Mouse (Mus musculus) cerebellum, adult 11-12 months (tissue): ENCODE data around the gene Dync1li2.
A peak's percentile ranks its signal among the peaks of the same experiment; 100 is the strongest.

ENCODE experiments used
- DNase-seq: peaks from one replicate; pipeline ENCODE4 v3.0.0; 2022

The Dync1li2 gene

DNA sequence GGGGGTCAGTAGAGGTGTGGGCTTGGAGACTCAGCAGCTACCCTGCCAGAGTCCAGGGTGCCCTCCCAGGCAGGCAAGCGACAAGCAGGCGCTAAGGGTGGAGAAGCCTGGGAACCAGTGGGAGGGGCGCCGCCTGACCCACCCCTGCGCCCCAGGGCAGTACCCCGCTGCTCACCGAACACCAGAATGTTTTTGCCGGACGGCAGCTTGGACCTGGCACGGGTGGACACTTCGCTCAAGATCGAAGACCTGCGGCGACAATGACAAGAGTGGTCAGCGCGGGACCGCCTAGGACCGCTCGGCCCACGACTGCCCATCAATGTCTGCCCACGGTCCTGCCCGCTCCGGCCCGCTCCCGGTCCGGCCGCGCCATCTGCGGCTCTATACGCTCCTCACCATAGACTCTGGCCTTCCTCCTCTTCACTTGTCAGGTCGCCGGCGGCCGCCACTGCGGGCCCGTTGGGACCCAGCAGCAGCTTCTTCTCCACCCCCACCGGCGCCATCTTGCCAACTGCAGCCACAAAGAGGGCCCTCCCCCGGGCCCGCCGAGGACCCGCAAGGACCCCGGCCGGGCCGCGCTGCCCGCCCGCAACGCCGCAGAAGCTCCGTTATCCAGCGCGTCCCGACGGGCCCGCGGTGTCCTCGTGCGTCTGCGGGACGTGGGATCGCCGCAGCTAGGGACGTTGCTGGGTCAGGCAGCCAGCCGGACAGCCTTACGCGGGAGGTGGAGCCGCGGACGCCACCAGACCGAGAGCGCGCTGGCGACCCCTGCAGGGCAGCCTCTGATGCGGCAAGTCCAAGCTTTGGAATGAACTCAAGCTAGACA, at the start of gene Dync1li2:
Gene Dync1li2 (minus strand): TSS at position 749 of the 826 bp plus-strand sequence.
- DNase-seq: peak; percentile 90

DNA sequence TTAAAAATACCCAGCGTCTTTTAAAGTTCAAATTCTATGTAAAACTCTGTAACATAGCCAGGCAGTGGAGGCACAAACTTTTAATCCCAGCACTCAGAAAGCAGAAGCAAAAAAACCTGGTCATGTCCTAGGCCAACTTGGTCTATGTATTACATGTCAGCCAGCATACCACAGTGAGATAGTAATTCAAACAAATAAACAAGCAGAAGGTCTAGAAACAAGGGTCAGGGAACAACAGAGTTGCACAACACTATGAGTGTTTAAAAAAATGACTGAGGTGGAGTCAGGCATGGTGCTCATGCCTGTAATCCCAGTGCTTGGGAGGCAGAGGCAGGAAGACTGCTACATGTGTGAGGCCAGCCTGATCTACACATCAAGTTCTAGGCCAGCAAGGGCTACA, 36.2 kb upstream of the Dync1li2 start:
- DNase-seq: no peak

DNA sequence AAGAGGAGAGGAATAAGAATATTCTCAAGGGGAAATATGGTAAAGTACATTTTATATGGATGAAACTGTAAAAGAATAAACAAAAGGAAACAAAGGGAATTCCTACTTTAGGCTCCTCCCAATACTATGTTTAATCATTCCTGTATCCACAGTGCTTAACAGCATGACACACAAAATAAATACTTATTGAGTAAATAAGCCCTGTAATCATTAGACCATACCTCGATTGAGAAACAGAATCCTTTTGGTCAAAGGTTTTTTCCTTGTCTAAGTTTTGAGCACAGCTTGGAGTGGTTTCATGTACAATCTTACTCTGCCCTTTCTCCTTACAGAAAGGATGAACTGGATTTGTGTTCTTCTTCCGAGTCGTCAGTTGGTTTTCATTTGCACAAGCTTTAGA, 29.6 kb upstream of the Dync1li2 start:
- DNase-seq: no peak

DNA sequence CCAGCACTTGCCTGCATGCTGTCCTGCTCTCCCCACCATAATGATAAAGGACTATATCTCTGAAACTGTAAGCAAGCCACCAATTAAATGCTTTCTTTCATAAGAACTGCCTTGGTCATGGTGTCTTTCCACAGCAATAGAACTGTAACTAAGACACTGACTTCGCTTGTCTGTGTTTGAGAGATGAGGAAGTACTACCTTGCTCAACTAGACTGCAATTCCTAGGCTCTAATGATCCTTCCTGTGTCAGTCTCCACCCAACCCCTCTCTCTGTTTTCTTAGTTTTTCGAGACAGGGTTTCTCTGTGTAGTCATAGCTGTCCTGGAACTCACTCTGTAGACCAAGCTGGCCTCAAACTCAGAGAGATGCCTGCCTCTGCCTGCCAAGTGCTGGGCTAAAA, 24.6 kb upstream of the Dync1li2 start:
- no peak for DNase-seq

DNA sequence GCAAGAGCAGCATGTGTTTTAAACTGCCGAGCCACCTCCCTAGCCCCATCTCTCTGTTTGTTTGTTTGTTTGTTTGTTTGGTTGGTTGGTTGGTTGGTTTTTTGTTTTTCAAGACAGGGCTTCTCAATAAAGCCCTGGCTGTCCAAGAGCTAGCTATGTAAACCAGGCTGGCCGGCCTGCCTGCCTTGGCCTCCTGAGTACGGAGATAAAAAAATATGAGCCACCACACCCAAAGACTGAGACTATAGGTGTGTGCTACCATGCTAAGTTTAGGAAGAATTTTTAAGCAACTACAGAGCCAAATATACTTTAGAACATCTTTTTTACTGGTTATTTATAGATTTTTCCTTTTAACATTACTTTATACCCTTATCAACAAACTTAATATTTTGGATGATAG, 9.3 kb upstream of the Dync1li2 start:
- no peak for DNase-seq

DNA sequence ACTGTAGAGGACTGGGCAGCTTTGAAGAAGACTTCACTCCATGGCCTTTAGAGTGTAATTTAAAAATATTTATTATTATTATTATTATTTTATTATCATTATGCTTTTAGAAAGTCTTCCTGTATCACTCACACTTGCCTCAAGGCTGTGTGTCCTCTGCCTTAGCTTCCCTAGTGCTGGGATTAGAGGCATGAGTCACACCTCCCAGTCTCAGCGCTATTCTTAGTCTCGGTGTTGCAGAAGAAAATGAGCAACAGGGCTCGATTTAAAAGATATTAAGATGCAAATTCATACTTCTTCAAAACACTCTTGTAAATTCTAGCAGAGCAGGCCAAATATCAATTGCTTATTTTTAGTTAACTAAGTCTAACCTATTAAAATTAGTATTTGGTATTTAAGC, 5.9 kb upstream of the Dync1li2 start:
- DNase-seq: no peak

DNA sequence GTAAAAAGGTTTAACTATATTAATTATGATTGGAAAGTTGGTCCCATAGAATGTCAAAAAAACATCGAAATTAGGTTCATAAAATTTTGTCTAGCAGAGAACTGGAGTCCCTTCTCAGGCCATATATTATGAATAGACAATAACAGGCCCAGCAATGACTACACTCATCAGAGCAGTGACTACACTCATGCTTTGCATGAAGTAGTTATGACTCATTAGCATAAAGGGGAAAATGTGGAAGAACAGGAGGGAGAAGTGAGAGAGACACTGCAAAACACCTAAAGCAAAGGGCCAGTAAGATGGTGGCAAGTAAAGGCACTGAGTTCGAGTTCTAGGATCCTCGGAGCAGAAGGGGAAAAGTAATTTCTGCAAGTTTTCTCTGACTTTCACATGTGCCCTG, 3.2 kb upstream of the Dync1li2 start:
- DNase-seq: no peak

DNA sequence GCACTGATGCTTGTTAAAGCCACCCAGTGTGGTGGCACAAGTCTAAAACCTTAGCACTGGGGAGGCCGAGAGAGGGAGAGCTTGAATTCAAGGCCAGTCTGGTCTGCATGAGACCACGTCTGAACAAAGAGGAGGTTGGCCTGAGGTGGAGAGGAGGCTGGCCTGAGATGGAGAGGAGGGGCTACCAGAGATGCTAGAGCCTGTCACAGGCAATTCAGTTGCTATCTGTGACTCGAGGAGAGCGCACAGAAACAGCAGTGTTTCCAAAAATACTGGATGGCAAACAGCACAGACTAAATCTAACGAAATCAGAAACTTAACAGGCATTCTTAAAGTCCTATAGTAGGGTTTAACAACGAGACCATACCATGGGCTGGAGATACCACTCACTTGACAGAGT, 2.4 kb upstream of the Dync1li2 start:
- no peak for DNase-seq

DNA sequence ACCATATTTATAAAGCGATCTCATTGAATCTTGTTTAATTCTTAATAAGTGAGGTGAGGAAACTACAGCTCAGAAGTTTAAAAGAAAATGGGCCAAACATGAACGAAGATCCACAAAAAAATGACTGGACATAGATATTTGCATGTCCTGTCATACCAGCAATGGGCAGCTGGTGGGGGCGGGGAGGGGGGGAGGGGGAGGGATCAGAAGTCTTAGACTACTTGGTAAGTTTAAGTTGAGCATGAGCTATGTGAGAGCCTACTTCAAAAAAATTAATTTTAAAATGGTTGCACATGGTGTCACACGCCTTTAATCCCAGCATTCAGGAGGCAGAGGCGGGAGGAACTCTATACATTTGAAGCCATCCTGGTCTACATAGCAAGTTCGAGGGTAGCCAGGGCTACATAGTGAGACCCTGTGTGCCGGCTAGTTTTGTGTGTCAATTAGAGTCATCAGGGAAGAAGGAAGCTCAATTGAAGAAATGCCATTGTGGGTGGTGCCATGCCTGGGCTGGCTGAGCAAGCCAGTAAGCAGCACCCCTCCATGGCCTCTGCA, 355 bp upstream of the Dync1li2 start:
- DNase-seq: no peak

DNA sequence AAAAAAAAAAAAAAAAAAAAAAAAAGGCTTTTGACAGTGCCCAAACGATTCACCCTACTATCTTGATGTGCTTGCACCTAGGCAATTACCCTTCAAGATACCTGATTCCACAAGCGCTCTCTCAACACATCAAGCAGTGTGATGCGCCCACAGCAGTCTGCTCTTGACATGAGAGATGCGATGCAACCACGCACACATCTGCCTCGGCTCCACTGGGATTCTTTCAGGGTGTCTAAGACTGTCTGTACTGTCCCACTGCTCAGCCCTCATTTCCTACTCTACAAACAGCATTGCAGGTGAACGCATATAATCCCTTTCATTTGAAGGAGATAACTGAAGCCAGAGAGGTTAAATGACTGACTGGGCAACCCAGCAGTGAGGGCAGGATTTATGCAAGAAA, 1.2 kb downstream of the Dync1li2 start:
- no peak for DNase-seq

DNA sequence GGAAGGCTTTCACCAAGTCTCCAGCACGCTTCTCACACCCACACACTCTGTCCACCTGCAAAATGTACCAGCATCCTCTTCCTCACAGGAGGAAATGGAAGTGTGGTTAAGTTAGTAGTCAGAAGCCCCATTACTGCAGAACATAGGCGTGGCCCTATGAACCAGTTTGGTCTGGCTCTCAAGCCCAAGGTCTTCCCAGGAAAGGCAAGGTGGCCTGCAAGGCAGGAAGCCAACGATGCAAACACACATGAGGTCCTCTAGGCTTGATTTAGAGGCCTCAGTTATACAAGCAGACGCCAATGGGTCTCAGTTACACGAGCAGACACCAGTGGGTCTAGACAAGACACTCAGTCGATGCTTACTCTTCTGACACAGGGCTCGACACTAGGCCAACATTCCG, 3.4 kb downstream of the Dync1li2 start:
- no peak for DNase-seq

DNA sequence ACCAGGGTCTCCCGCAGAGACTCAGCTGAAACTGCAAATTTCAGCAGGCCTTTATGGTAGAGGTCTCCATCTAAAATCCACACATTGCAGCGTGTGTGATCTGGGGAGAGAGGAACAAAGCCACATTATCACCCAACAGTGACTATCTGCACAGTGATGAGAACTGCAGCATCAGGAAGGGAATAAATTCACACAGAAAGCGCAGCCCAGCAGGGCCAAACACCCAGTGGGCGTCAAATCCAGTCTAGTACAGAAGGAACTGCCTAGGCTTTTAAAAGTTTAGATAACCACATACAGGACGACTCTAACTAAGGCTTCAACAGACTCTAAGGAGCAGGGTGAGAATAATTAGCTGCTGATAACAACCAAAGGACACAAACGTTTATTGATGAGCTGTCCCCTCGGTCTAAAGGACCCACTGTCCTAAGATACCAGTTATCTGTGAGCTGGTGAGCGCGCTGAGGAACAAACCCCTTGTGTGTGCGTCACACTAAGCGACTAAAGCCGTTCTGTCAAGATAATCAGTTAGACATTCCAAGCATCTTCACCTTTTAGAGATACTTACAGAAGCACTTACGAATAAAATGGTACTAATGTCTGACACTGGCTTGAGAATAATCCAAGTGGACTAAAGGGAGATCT, 5.2 kb downstream of the Dync1li2 start:
- DNase-seq: no peak

DNA sequence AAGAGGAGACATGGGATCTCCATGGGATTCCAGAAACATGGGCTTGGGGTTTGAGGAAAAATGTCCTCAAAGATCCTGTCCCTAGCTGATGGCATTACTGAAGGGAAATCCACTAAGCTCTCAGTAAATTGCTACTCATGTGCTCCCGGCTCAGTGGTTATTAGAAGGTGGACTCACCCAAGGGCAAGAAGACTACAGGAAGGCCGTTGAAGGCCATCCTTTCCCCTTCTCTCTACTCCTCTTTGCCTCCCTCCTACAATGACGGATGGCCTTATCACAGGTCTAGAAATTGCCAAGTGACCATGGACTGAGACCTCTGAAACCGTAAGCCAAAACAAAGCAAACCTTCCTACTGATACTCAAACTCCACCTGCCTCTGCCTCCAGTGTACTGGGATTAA, 6.3 kb downstream of the Dync1li2 start:
- no peak for DNase-seq

DNA sequence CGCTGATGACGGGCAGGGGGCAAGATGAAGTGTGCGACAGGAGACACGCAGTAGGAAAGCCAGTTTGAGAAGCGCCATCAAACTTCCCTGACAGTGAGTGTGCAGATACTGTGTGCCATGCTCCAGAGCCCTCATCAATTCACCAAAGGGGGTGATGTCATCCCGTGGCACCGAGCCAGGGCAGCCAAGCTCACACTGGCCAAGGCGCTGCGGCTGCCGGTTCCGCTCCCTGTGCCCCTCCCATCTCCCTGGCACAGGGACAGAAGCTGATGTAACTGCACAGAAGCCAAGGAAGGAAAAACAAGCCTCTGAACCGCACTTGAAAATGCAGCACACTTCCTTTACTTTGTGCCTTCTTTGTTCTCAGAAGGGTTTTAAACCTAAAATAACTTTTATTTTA, 6.8 kb downstream of the Dync1li2 start:
- DNase-seq: peak; percentile 99

DNA sequence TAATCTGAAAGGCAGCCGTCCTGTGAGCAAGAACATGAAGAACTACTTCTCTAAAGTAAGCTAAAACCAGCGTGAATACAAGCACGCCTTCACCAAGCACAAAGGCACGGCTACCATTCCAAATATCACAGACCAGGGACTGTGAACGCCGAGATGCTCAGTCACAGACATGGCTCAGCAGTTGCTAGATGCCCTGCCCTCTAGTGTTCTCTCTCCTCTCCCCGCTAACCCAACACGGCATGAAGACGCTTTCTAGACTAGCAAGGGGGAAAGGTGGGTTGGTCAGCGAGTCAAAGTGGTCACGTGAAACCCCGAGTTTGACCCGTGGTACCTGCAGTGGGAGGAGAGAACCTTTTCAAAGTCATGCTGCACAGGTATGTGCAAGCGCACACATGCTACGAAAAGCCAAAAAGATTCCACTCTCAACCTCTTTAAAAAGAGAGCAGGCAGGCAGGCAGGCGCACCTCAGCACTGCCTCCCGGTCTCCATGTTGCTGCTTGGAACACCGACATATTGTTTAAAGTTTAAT, 8.0 kb downstream of the Dync1li2 start:
- peak; percentile 48 for DNase-seq

DNA sequence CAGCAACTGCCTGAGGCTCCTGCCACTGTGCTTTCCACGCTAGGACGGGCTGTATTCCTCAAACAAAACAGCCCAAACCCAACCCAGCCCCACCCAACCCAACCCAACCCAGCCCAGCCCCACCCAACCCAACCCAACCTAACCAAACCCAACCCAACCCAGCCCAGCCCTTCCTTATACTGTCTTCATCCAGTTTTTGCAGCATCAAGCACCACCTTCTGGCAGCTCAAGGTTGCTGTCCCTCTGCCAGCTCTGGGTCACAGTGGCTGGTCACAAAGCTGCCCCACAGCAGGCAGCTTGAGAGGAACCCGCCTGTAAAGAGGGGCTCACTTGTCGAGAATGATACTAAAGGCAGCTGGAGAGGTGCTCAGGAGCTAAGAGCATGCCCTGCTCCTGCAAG, 8.6 kb downstream of the Dync1li2 start:
- DNase-seq: peak; percentile 68

DNA sequence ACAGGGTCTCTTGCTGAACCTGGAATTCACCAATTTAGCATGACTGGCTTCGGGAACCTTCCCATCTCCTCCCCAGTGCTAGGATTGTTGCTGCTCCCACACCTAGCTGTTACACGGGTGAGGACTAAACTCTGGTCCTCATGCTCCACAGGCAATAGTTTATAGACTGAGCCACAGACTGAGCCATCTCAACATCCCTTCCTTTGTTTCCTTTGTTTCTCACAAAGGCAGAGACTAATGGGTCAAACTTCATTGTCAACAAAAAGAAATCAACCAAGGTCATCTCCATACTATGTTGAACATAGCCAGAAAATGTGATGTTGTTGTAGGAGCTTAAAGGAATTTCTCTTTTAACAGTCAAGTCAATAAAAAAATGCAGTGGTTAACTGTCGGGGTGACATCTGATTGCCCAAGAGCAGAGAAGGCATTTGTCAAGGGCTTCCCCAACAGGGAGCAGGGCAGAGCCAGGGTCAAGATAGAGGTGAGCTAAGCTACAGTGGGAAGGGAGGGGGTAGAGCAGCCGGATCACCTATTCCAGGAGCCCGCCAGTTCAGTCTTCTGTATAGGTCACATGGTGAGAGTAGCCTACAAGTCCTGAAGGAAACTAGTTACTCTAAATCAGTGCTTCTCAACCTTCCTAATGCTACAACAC, 9.5 kb downstream of the Dync1li2 start:
- no peak for DNase-seq

DNA sequence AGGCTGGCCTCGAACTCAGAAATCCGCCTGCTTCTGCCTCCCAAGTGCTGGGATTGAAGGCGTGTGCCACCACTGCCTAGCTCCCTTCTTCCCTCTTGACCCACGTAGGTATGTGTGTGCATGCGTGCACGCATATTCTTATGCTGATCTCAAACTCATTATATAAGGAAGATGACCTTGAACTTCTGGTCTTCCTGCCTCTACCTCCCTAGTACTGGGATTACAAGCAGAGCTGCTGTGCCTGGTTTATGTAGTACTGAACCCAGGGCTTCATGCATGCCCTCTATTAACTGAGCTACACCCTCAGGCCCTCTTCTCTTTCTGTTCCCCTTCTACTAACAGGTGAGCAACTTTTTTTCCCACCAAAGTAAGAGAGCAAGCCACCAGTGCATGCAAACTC, 10.2 kb downstream of the Dync1li2 start:
- no peak for DNase-seq

DNA sequence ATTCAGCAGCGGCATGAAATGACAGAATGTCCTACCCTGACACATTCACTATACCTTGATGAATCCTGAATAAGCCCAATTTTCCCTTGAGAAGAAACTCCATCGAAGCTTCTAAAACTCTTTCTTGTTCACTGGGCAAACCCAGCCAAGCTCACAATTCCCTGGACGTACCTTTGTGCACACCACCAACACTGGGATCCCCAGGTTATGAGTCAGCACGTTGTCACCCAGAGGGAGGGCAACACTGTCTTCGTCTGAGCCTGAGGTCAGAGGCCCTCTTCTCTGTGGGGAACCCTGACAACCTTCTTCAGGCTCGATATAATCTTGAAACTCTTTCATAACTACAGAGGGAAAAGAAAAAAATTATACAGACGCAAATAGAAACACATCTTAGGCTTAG, 12.6 kb downstream of the Dync1li2 start:
- no peak for DNase-seq

DNA sequence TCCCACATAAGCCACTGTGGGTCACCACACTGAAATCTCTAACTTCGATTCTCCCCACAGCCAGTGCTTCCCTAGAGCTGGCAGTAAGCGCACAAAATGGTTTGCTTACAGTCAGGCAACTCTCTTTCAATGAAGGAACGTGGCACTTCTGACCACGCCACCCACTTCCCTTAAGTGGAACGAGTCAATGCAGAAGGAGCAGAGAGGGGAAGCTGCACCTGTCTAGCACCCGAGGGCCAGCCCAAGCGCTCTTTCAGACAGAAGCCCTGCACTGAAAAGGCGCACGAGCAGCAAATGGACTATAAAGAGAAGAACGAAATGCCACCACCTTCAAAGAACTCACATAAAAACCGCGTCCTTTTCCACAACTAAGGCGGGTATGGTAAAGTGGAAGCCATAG, 15.1 kb downstream of the Dync1li2 start:
- DNase-seq: no peak

DNA sequence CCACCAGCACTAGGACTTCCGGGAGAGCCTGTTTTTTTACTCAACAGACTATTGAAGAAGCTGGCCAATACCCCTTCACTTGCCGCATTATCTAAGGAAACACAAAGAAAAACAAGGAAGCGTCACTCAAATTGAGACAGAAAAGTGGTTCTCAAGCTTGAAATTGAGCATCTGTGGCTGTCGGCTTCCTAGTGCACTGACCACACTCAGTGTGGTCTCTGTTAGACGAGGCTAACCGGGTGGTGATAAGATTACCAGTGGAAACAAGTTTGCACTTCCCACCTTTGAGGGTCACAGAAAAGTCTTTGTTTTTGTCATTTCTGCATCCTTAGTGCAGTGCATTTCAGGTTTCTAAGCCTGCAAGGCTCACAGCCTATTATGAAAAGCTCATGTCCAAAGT, 20.5 kb downstream of the Dync1li2 start:
- no peak for DNase-seq

DNA sequence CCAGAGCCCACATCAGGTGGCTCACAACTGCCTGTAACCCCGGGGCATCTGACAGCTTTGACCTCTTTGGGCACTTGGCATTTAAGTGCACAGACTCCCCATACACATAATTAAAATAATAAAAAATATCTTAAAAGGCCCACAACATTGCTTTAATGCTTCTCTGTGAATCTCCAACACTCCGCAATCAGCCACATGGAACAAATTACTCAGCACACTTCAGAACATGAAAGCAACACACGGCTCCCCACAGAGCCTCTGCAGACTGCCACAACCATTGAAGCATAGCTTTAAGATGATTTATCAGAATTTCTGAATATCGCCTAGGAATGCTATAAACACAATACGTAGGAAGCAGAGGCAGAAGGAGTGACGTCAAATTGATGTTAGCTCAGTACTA, 26.8 kb downstream of the Dync1li2 start:
- DNase-seq: no peak

DNA sequence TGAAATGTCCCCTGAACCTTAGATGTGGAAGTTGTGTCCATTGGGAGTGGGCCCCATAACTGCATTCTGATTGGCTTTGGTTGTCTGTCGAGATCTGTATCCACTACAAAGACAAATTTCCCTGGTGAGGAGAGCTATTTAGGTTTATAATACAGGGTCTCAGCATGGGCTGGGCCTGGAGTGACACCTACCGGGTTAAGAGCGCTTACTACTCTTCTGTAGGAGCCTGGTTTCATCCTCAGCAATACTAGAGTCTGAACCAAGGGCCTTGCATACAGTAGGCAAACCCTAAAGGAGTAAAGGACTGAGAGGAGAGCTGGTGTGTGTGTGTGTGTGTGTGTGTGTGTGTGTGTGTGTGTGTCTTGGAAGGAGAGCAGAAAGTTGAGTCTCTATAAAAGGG, 28.6 kb downstream of the Dync1li2 start:
- DNase-seq: no peak

DNA sequence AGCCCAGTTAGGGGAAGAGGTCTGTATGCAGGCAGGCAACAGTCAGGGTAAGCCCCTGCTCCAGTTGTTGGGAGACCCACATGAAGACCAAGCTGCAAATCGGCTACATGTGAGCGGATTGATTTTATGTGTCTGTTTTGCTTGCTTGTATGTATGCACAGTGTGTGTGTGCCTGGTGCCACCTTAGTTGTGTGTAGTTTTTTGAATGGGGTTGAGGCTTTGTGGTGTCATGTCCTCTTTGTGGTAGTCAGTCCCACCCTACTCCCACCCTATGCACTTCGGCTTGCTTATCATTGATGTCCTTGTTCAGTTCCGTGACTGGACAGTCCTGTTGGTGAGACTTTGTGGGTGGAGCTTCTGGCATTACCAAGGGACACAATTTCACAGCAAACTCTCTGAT, 29.1 kb downstream of the Dync1li2 start:
- DNase-seq: no peak
